ENCODE assay signal across 8 mouse cellular contexts in the genomic region with DNA sequence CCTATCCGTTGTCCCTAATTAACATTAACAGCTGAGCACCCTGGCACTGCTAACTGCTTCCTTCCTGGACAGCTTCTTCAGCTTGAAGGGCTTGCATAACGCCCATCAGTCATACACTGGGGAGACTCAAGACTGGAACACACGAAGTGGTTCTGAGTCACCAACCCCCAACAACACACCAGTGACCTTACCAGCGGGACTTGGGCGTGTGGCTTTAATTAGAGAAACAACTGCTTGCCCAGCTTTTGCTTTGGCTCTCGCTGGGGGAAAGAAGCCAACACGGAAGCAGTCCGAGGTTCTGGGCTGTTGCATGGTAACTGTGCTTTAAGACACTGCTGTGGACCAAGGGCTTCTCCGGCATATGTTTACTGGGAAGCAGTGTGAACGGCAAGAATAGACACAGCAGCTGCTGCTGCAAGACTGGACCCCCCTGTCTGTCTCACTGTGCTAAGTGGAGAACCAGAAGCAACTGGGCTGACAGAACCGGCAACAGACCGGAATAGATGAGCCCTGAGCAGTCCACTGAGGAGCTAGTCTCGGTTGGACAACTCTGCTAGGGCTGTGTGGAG. TPM values are rescaled to one million over a fixed set of nuclear protein-coding genes. Genes with fewer than 3 reads are reported as not detected.
A peak's percentile ranks its signal among the peaks of the same experiment; 100 is the strongest.
DNase-seq lines count a peak whose midpoint lies in the region; ATAC-seq lines count a peak whose summit lies in the region.

No protein-coding gene starts in this region.

- no peak for ATAC-seq in heart, embryonic 12.5 days (ENCODE audit: insufficient number of reproducible peaks, low FRiP score)
- peak; percentile 69 to 73 for ATAC-seq in hematopoietic stem cell, adult 5-6 weeks (replicated peaks in 1 of 2; ENCODE audit: insufficient read depth in 1 of 2, low FRiP score in 2 of 2, low TSS enrichment in 1 of 2, low read depth in 1 of 2, poor library complexity in 2 of 2, severe bottlenecking in 2 of 2)
- peak; percentile 37; the same call in 1 of the 2 replicates for ATAC-seq in limb, embryonic 12.5 days (ENCODE audit: insufficient number of reproducible peaks, insufficient read depth, low FRiP score, low TSS enrichment, low read depth)
- no peak for ATAC-seq in erythroblast, adult 5-6 weeks (replicated peaks; ENCODE audit: low FRiP score, poor library complexity, severe bottlenecking)

- H3K4me3 ChIP-seq in heart, embryonic 12.5 days = no peak overlapping the region
- H3K4me3 ChIP-seq in limb, embryonic 12.5 days (replicated peaks) = no peak overlapping the region

- no peaks in the 10 kb centered on the region for H3K9me3 ChIP-seq in heart, embryonic 12.5 days (replicated peaks)
- no peaks in the 10 kb centered on the region; the same call in 1 of the 2 replicates for H3K9me3 ChIP-seq in limb, embryonic 12.5 days

- WGBS in heart, embryonic 12.5 days = 59% methylated on average over 13 of the region's 13 CpGs
- WGBS in limb, embryonic 12.5 days = 25% methylated on average over 13 of the region's 13 CpGs

- H3K27me3 ChIP-seq in heart, embryonic 12.5 days (replicated peaks) = 0 out of 2 replicates have a peak, but pooled peaks cover 9% of the 10 kb centered on the region
- H3K27me3 ChIP-seq in limb, embryonic 12.5 days = no peaks in the 10 kb centered on the region

- no peaks in the 10 kb centered on the region for H3K36me3 ChIP-seq in heart, embryonic 12.5 days
- no peaks in the 10 kb centered on the region for H3K36me3 ChIP-seq in limb, embryonic 12.5 days

- no peak overlapping the region for H3K27ac ChIP-seq in heart, embryonic 12.5 days (ENCODE audit: poor library complexity, severe bottlenecking)
- no peak overlapping the region for H3K27ac ChIP-seq in limb, embryonic 12.5 days

- peaks cover 4% of the 10 kb centered on the region; the same call in 1 of the 2 replicates for H3K4me1 ChIP-seq in heart, embryonic 12.5 days (replicated peaks)
- peaks cover 6% of the 10 kb centered on the region; the same call in 1 of the 2 replicates for H3K4me1 ChIP-seq in limb, embryonic 12.5 days (replicated peaks)

- DNase-seq in heart, adult 11 months = peak; percentile 99
- DNase-seq in adipocyte (ENCODE audit: low spot score) = peak; percentile 84
- DNase-seq in fibroblast of lung, adult 2 months (ENCODE audit: low read depth) = peak; percentile 86
- peak; percentile 15 for DNase-seq in ovary, postnatal 10 days (ENCODE audit: low spot score)

- H3K9ac ChIP-seq in heart, embryonic 12.5 days = no peak overlapping the region
- no peak overlapping the region; the same call in 1 of the 2 replicates for H3K9ac ChIP-seq in limb, embryonic 12.5 days (replicated peaks)

- no peak overlapping the region for H3K4me2 ChIP-seq in heart, embryonic 12.5 days
- H3K4me2 ChIP-seq in limb, embryonic 12.5 days = peak overlapping the region; percentile 35

RNA-seq across cellular contexts. Expression of a gene that starts 11.3 kb away (rescaled TPM):
- polyA plus RNA-seq in heart, embryonic 12.5 days (2016; fragmentation: Nextera tagmentation; extraction: Ambion mirVana) = 6.8 TPM in 2 replicates
- 6.6 and 9.4 TPM in 2 replicates for total RNA-seq in hematopoietic stem cell, adult 5-6 weeks (2017)
- 0.96 and 1.3 TPM in 2 replicates for polyA plus RNA-seq in limb, embryonic 12.5 days (2016; fragmentation: Nextera tagmentation; extraction: Ambion mirVana)
- total RNA-seq in erythroblast, adult 5-6 weeks (2015; ENCODE audit: low replicate concordance) = 131 and 161 TPM in 2 replicates
- total RNA-seq in erythroblast, adult 5-6 weeks (2017; ENCODE audit: low replicate concordance) = 125 and 166 TPM in 2 replicates

Comparison
In these comparisons a context has a peak if more than half of its experiments do, and no peak if none do; other contexts are left out.
1. DNase-seq: peak in every context shown above with its lines; median percentile 99 in heart, adult 11 months; 86 in fibroblast of lung, adult 2 months; 84 in adipocyte; 15 in ovary, postnatal 10 days.
2. ATAC-seq: peak in hematopoietic stem cell, adult 5-6 weeks (2 of 2) and limb, embryonic 12.5 days (single experiment); none in heart, embryonic 12.5 days (single experiment) and erythroblast, adult 5-6 weeks (single experiment).
3. RNA of a gene that starts 11.3 kb away (total RNA-seq): 125 to 166 TPM in erythroblast, adult 5-6 weeks; 6.6 to 9.4 TPM in hematopoietic stem cell, adult 5-6 weeks; every median in the first group is over 10 times any median in the second.